Mouse (Mus musculus) gastrocnemius, postnatal 10 days (tissue): ENCODE data around the gene Lrpprc. TPM values are rescaled to one million over a fixed set of nuclear protein-coding genes. Genes with fewer than 3 reads are reported as not detected.

ENCODE experiments used
- DNase-seq: peaks from one replicate; pipeline ENCODE4 v3.0.0; 2021; ENCODE audit warnings: mixed read lengths
- total RNA-seq, 2 experiments: library from RNA; stranded (reverse); gene quantifications; 2 replicates each; pipeline ENCODE4 v1.2.3; 2021

Gene Lrpprc
- total RNA-seq, 2 experiments from 2014 or later: 56.0 to 62.7 TPM

- no peak for DNase-seq
Measured at GRCm38 (mm10) chr17:84665691-84666090, 124.9 kb downstream of the Lrpprc start.

DNA sequence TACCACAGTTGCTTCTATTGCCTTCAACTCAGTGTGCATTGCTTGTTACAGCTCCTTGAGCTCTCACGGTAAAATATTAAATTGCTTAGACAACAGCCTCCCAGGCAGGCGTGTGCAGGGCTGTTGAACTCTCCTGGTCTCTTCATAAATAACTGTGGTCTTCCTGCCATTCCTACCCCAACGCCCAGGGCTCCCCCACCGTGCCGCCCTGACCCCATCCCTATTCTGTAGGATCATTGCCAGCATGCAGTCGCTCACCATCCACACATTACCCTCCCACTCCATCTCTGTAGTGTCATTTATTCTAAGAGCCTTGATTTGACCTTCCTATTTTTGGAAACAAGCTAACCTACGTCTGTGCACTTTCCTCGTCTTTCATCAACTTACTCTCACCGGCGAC is 125.5 kb downstream of the Lrpprc start:
- no peak for DNase-seq

GRCm38 (mm10) chr17:84658951-84659350 is 131.6 kb downstream of the Lrpprc start:
- no peak for DNase-seq

- DNase-seq: no peak
Measured at GRCm38 (mm10) chr17:84658195-84658594, 132.4 kb downstream of the Lrpprc start.

- DNase-seq: no peak
Measured at GRCm38 (mm10) chr17:84657782-84658181, 132.8 kb downstream of the Lrpprc start.

GRCm38 (mm10) chr17:84657422-84657732 is 133.2 kb downstream of the Lrpprc start:
- no peak for DNase-seq

DNA sequence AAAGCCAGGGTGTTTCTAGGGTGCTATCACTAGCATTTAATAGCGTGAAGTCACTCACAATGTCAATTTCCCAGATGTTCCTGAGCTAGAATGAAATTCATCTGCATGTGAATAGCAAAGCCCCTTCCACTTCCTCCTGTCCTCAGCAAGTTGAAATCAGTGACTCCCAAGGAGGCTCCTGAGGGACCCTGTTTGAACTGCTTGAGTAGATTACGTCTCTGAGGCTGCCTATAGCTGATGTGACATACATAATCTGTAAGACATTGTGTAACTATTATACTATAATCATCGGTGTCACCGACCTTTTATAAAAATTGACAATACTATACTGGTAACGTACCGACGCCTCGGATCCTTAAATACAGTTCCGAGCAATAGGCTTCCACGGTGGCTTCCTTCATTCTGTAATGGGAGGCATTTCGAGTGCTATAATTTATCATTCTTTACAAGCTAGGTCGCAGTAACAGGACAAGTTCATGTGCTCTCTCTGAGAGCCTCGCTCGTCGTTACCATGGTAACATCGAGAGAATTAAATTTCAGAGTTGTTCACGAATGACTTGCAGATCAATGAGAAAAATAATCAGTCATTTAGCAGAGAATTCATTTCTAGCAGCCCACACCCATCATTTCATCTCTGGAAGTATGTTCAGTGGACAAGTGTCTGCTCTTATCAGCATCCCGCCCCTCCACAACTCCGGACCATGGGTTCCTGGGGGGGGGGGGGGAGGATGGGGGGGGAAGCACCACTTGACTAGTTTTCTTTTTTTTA is 133.8 kb downstream of the Lrpprc start:
- DNase-seq: no peak

- DNase-seq: no peak
Measured at GRCm38 (mm10) chr17:84656205-84656604, 134.4 kb downstream of the Lrpprc start.

Other genes starting within 250 kb of the Lrpprc start
- 1 to 10 TPM; 3.2 to 3.3 TPM for gene Dync2li1, start 164.3 kb downstream of the Lrpprc start, total RNA-seq
- not detected for gene Abcg8, start 114.5 kb downstream of the Lrpprc start, total RNA-seq
- gene Abcg5, start 107.8 kb downstream of the Lrpprc start, total RNA-seq: not detected
- gene Ppm1b, start 166.0 kb upstream of the Lrpprc start, total RNA-seq: 100 to 1,000 TPM; 139 to 151 TPM
- gene Slc3a1, start 237.6 kb upstream of the Lrpprc start, total RNA-seq: under 1 TPM; 0.14 to 0.18 TPM